Mouse (Mus musculus) heart, postnatal 10 days (tissue): Measurements from ENCODE around the gene Pik3c2g. TPM values are rescaled to one million over a fixed set of nuclear protein-coding genes. Genes with fewer than 3 reads are reported as not detected.

ENCODE experiments used
- DNase-seq, 2 experiments: peaks; one replicate each; pipeline ENCODE4 v3.0.0; 2021
- intact Hi-C: fragments of 180-260 bp; cut with DNase I; formaldehyde crosslinking; loops from one replicate; pipeline ENCODE4 v1.15.1; 2025
- total RNA-seq, 2 experiments: library from RNA; stranded (reverse); gene quantifications; 2 replicates each; pipeline ENCODE4 v1.2.3; 2021

Gene Pik3c2g
- total RNA-seq, 2 experiments from 2014 or later, result not detected

GRCm38 (mm10) chr6:139838239-139838638 is 251.2 kb downstream of the Pik3c2g start:
- intact Hi-C loops, result no loop called here
- DNase-seq, result no peak

- intact Hi-C loops, result no loop called here
- no peak for DNase-seq
Measured at GRCm38 (mm10) chr6:139838713-139839112, 251.7 kb downstream of the Pik3c2g start.

DNA sequence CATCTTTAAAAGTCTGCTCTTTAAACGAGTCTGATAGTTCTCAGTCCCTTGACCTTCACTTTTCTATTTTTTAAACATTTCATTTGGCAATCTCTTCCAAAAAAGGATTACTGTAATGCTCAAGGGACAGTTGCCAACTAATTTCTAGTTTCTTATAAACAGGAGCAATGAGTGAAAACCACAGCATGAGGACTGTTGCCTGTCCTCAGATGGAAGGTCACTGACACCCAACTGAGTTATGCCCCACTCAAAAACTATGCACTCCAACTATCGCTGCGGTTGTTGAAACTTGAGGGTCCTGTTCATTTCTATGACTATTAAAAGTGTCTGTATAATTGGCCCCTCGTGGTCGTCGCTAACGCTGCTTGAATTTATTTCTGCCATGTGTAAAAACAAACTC is 252.9 kb downstream of the Pik3c2g start:
- intact Hi-C loops, result no loop called here
- DNase-seq, result no peak

DNA sequence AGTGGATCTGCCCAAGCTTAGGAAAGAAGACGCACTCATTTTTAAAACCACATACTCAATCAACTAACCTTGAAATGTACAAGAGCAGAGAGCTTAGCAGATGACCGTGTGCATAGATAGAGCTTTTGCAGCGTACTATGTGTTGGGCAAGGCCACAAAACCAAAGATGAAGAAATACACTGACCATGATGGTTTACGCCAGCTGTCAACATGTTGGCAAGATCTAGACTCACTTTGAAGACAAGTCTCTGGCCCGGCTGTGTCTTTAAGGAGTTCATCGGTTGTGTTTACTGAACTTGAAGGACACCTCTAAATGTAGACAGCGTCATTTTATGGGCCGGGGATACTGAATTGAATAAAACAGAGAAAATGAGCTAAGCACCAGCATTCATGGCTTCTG is 254.3 kb downstream of the Pik3c2g start:
- intact Hi-C loops, result no loop called here
- DNase-seq, result no peak

GRCm38 (mm10) chr6:139842626-139843025 is 255.6 kb downstream of the Pik3c2g start:
- intact Hi-C loops, result no loop called here
- no peak for DNase-seq

DNA sequence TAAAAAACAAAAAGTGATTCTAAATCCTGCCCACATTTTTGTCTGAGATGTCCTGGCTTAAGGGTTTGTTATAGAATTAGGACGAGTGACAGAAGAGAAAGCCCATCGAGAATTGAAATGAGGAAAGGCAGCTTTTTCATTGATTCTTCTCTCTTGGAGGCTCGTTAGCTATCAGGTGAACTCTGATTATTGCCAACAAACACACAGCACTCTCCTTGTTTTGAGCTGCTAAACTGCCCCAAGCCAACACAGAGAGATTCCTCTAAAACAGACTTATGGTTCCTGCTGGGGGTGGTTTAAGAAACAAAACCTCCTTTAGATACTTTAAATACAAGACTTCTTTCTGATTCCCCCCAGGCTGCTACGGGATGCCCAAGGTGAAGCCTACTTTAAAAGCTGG is 256.5 kb downstream of the Pik3c2g start:
- intact Hi-C loops, result no loop called here
- no peak for DNase-seq

- intact Hi-C loops, result no loop called here
- no peak for DNase-seq
Measured at GRCm38 (mm10) chr6:139846889-139847544, 260.0 kb downstream of the Pik3c2g start.

- intact Hi-C loops, result no loop called here
- DNase-seq, result no peak
Measured at GRCm38 (mm10) chr6:139849931-139850330, 262.9 kb downstream of the Pik3c2g start.

DNA sequence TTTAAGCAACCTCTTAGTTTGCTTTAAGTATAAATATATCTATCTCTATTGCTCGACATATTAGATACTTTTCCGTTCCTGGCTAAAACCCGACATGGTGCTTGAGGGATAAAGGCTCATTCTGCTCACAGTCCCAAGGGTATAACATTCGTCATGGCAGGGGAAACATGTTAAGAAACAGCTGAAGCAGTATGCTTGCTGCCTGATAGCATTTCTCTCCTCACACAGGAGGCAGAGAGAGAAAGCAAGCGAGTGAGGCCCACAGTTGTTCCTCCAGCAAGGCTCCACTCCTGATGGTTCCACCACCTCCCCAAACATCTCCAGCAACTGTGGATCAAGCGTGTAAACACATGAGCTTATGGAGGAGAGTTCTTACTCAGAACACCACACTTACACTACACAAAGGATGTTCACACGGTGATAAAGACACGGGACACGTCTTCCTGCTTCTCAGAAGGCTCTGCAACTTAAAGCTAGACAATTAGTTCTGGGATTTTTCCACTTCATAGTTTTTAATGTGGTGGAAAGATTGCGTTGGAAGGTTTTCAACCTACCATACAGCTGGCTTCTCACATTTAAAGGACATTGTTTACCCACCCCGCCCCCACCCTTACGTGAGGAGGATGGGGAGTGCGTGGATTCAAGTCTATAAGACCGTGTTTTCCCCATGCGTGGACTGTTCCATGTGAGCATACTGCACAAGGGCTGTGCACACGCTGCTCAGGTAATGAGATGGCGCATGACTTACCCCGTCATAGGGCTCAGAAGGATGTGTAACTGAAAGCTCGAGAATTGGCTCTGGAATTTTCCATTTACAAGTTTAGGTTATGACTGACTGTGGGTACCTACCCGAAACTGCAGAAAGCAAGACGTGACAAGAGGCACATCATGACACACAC is 264.9 kb downstream of the Pik3c2g start:
- no peak for DNase-seq
- intact Hi-C loops, result no loop called here

- intact Hi-C loops, result no loop called here
- DNase-seq, result no peak
Measured at GRCm38 (mm10) chr6:139852836-139853235, 265.8 kb downstream of the Pik3c2g start.

- intact Hi-C loops, result no loop called here
- DNase-seq, result no peak
Measured at GRCm38 (mm10) chr6:139860141-139860540, 273.1 kb downstream of the Pik3c2g start.

GRCm38 (mm10) chr6:139861534-139861933 is 274.5 kb downstream of the Pik3c2g start:
- no peak for DNase-seq
- intact Hi-C loops, result no loop called here

DNA sequence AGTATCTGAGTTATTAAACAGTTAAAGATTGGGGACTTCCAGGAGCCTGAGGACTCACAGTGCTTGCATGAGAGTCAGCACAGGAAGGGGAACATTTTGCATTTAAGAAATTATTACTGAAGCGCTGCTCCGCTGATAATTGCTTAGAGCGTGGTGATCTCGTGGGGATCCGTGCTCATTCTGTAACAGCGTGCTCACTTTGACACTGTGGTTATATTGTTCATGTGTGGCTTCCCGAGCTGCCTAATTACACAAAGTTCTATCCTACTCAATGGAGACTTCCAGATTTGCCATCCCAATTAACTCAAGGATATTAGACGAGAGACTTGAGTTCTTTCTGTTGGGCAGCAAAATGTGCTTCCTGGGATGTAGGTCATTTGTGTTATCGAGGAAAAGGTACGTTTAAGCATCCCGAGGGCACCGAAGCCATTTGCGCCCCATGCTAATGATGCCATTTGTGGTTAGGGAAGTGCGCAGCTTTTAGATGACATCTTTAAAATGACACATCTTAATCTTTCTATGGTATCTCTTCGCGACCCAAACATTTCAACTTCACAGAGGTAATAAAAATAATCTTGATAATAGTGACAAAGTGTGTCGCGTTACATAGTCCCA is 278.1 kb downstream of the Pik3c2g start:
- no peak for DNase-seq
- intact Hi-C loops, result no loop called here

DNA sequence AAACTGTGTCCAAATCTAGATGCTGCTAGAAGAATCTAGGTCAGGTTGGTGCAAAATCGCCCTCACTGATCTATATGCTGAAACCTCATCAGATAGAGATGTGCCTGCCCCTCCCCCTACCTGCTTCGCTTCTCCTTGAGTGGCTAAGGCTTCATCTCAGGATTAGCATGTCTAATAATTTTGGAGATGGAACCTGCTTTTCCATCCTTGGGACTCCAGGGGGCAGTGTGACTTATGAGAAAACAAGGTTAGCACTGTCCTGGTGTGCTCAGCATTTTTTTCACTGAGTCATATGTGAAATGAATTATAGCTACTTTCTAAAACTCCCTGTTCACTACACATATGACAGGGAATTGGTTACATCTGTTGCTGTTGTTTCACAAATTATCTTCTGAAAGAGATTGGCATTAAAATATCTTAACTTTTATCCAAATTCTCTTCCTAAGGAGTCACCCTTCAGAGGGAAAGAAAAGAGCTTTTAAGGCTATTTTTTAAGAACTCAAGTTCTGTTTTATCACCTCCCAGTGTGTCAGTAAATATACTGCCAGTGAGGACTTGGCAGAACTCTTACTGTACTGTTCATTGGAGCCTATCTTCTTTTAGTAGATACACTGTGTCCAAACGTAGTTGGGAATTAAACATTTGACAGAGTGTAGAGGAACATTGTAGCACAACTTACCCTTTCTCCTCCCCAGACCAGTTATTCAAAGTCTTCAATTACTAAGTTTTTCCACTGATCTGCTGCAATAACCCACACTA is 287.6 kb downstream of the Pik3c2g start:
- intact Hi-C loops, result loop anchor here (5.0 kb wide), 3 partner anchors 128 to 568 kb away; partner anchors contain the start of gene Plekha5
- DNase-seq, result peak; percentile 62 to 63

DNA sequence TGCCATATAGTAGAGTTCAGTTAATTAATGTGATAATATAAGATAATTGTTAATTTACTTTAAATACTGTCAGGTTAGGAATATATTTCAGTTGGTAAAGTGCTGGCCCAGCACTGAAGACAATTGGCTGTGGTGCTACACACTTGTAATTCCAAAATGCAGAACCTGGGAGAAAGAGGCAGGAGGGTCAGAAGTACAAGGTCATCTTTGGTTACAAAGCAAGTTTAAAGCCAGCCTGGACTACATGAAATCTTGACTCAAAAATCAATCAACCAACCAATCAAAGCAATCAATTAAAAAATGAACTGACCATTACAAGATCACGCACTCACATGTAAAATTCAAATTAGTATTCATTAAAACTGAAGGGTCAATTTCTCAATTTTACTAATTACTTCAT is 289.7 kb downstream of the Pik3c2g start:
- intact Hi-C loops, result loop anchor here (5.0 kb wide), 1 partner anchor 546 kb away; the partner anchor contains the start of gene Plekha5

GRCm38 (mm10) chr6:139877476-139878361 is 290.7 kb downstream of the Pik3c2g start:
- intact Hi-C loops, result loop anchor here (5.0 kb wide), 1 partner anchor 545 kb away; the partner anchor contains the start of gene Plekha5
- peak; percentile 19 to 20 for DNase-seq

More for the DNA sequence above, 289.7 kb downstream of the Pik3c2g start:
- DNase-seq, result no peak

DNA sequence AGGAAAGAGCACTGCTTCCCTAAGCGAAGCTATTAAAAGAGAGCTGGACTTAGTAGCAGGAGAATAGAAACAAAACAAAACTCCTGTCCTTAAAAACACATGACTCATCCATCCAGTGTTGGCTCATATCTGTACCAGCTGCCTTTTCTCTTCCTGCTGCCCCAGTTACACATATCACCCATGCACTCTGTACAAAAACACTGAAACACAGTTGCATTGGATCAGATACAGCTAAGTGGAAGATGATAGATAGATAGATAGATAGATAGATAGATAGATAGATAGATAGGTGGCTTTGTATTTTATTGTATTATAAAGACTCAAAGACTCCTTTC is 291.3 kb downstream of the Pik3c2g start:
- DNase-seq, result peak; percentile 47 to 58
- intact Hi-C loops, result loop anchor here (5.0 kb wide), 1 partner anchor 544 kb away; the partner anchor contains the start of gene Plekha5

- intact Hi-C loops, result no loop called here
Measured at GRCm38 (mm10) chr6:139882076-139882475, 295.1 kb downstream of the Pik3c2g start.

GRCm38 (mm10) chr6:139887175-139887574 is 300.2 kb downstream of the Pik3c2g start:
- DNase-seq, result no peak
- intact Hi-C loops, result no loop called here

More at GRCm38 (mm10) chr6:139882076-139882475, 295.1 kb downstream of the Pik3c2g start:
- no peak for DNase-seq

GRCm38 (mm10) chr6:139895637-139896036 is 308.6 kb downstream of the Pik3c2g start:
- DNase-seq, result no peak
- intact Hi-C loops, result no loop called here
